Comparison of ENCODE assay signal across 10 mouse cellular contexts in genomic region chr1:167942037-167942470, GRCm38 (mm10).
DNase-seq lines count a peak whose midpoint lies in the region; ATAC-seq and TF ChIP-seq lines count a peak whose summit lies in the region.
"Had no signal": no experiment of that assay in that cellular context is flagged by ENCODE, and none has a peak within 500 bp of the region (broad histone marks: within the 10 kb centered on the region; RNA-seq: fewer than 3 reads in every experiment).

No protein-coding gene starts in this region.

- H3K4me3 ChIP-seq in liver, postnatal 0 days (ENCODE audit: low read depth, low read length): no peak overlapping the region
- no peak overlapping the region for H3K4me3 ChIP-seq in embryonic facial prominence, embryonic 14.5 days (ENCODE audit: low read depth, low read length)
- no peak overlapping the region for H3K4me3 ChIP-seq in neural tube, embryonic 13.5 days
- H3K4me3 ChIP-seq: heart, embryonic 15.5 days; megakaryocyte, embryonic 14.5 days had no signal

- H3K9ac ChIP-seq in liver, postnatal 0 days (replicated peaks): no peak overlapping the region
- H3K9ac ChIP-seq in embryonic facial prominence, embryonic 14.5 days (ENCODE audit: low read depth, low read length): no peak overlapping the region
- H3K9ac ChIP-seq in neural tube, embryonic 13.5 days: no peak overlapping the region
- H3K9ac ChIP-seq: heart, embryonic 15.5 days had no signal

- no peaks in the 10 kb centered on the region for H3K9me3 ChIP-seq in liver, postnatal 0 days (ENCODE audit: low read length)
- H3K9me3 ChIP-seq in embryonic facial prominence, embryonic 14.5 days (ENCODE audit: control insufficient read depth, low read length): no peaks in the 10 kb centered on the region
- H3K9me3 ChIP-seq in neural tube, embryonic 13.5 days: no peaks in the 10 kb centered on the region
- H3K9me3 ChIP-seq: heart, embryonic 15.5 days; megakaryocyte, embryonic 14.5 days had no signal

- H3K4me2 ChIP-seq in liver, postnatal 0 days (ENCODE audit: low read depth, low read length): no peak overlapping the region
- H3K4me2 ChIP-seq in embryonic facial prominence, embryonic 14.5 days (ENCODE audit: low read depth, low read length): no peak overlapping the region
- 0 out of 2 replicates have a peak overlapping the region, but pooled peaks have one; percentile 13 for H3K4me2 ChIP-seq in neural tube, embryonic 13.5 days
- H3K4me2 ChIP-seq: heart, embryonic 15.5 days had no signal

- peak; percentile 36 to 66 for DNase-seq in cerebellum, postnatal 14 days
- DNase-seq in cerebellum, adult 9-11 months: no peak
- no peak for DNase-seq in liver, postnatal 0 days
- DNase-seq in liver: no peak
- DNase-seq in embryonic facial prominence, embryonic 14.5 days (ENCODE audit: low spot score): peak; percentile 78
- no peak for DNase-seq in thymus, postnatal 4 days
- DNase-seq in layer of hippocampus, adult 11-12 months (ENCODE audit: low spot score): no peak

- ATAC-seq in liver, postnatal 0 days: no peak
- ATAC-seq in embryonic facial prominence, embryonic 14.5 days (ENCODE audit: low read depth): peak; percentile 62; the same call in 1 of the 2 replicates
- ATAC-seq in neural tube, embryonic 13.5 days (ENCODE audit: low read depth): no peak

- no peak for TF ChIP-seq EP300 in liver, postnatal 0 days (IDR thresholded peaks at IDR 0.05; ENCODE audit: low read depth)

- H3K27ac ChIP-seq in liver, postnatal 0 days (ENCODE audit: low read depth): no peak overlapping the region
- H3K27ac ChIP-seq in embryonic facial prominence, embryonic 14.5 days (replicated peaks; ENCODE audit: low read depth, low read length): no peak overlapping the region
- no peak overlapping the region for H3K27ac ChIP-seq in neural tube, embryonic 13.5 days (replicated peaks)
- H3K27ac ChIP-seq: heart, embryonic 15.5 days had no signal

- no peaks in the 10 kb centered on the region for H3K4me1 ChIP-seq in liver, postnatal 0 days (ENCODE audit: insufficient read depth)
- peaks cover 4% of the 10 kb centered on the region; the same call in 1 of the 2 replicates for H3K4me1 ChIP-seq in embryonic facial prominence, embryonic 14.5 days (ENCODE audit: control insufficient read depth, insufficient read depth, low read length)
- H3K4me1 ChIP-seq in neural tube, embryonic 13.5 days (replicated peaks): peaks cover 4% of the 10 kb centered on the region; the same call in 1 of the 2 replicates
- H3K4me1 ChIP-seq: heart, embryonic 15.5 days; megakaryocyte, embryonic 14.5 days had no signal

- H3K36me3 ChIP-seq in liver, postnatal 0 days (replicated peaks; ENCODE audit: insufficient read depth, low read length): no peaks in the 10 kb centered on the region
- no peaks in the 10 kb centered on the region for H3K36me3 ChIP-seq in embryonic facial prominence, embryonic 14.5 days (ENCODE audit: control insufficient read depth, insufficient read depth, low read length)
- H3K36me3 ChIP-seq in neural tube, embryonic 13.5 days: no peaks in the 10 kb centered on the region
- H3K36me3 ChIP-seq: heart, embryonic 15.5 days had no signal

- H3K27me3 ChIP-seq in liver, postnatal 0 days (ENCODE audit: insufficient read depth, low read length): no peaks in the 10 kb centered on the region
- H3K27me3 ChIP-seq in embryonic facial prominence, embryonic 14.5 days (replicated peaks; ENCODE audit: control insufficient read depth, insufficient read depth, low read length): 0 out of 2 replicates have a peak, but pooled peaks cover 2% of the 10 kb centered on the region
- H3K27me3 ChIP-seq in neural tube, embryonic 13.5 days: no peaks in the 10 kb centered on the region
- H3K27me3 ChIP-seq: heart, embryonic 15.5 days; megakaryocyte, embryonic 14.5 days had no signal

- WGBS in liver, postnatal 0 days (ENCODE audit: insufficient replicate concordance): 50% methylated on average over 8 of the region's 8 CpGs
- 45% methylated on average over 8 of the region's 8 CpGs for WGBS in embryonic facial prominence, embryonic 14.5 days
- 38% methylated on average over 8 of the region's 8 CpGs for WGBS in neural tube, embryonic 13.5 days

- TF ChIP-seq CTCF in liver, postnatal 0 days (IDR thresholded peaks at IDR 0.05; ENCODE audit: low read depth): peak; percentile 70

Comparison
In these comparisons a context has a peak if more than half of its experiments do, and no peak if none do; other contexts are left out.
1. DNase-seq: peak in cerebellum, postnatal 14 days (2 of 2) and embryonic facial prominence, embryonic 14.5 days (single experiment); none in cerebellum, adult 9-11 months (single experiment), liver, postnatal 0 days (single experiment), liver (single experiment), thymus, postnatal 4 days (single experiment) and layer of hippocampus, adult 11-12 months (single experiment).